Mouse (Mus musculus): ENCODE results near the gene Rita1. TPM values are rescaled to one million over a fixed set of nuclear protein-coding genes. Genes with fewer than 3 reads are reported as not detected.

Gene Rita1
- polyA plus RNA-seq, 1 experiment from 2014 or later: 20.1 TPM

DNA sequence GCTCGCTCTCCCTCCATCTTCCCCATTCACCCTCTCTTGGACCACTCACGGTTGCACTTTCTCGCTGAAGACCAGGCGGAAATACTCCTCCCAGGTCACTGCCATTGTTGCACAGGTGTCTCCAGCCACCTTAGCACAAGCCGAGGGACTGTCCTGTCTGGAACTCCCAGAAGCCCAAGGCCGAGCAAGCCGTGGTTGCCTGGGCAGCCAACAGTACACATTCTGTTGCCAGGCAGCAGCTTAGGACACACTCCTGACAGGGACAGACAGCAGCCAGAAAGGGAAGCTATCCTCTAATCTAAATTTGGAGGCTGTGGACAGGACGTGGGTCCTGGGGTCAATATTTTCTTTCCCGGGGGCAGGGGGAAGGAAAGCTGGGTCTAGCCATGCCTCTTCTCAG is 21.7 kb upstream of the Rita1 start, which contains the start of gene Cfap73:
Cfap73 (minus strand) TSS at position 105 of the 400 bp plus-strand sequence.
- Histone ChIP-seq H3K36me3 (replicated peaks; ENCODE audit: control insufficient read depth, insufficient read depth) (no peaks in the 10 kb centered on the region), H3K27me3 (ENCODE audit: control insufficient read depth, insufficient read depth, low read length) (peaks cover 9% of the 10 kb centered on the region), H3K9me3 (ENCODE audit: control insufficient read depth, low read length) (no peaks in the 10 kb centered on the region), H3K9ac (no peak within 1 kb of the TSS), H3K27ac (no peak within 1 kb of the TSS), H3K4me3 (replicated peaks; ENCODE audit: low read length) (no peak within 1 kb of the TSS), H3K4me1 (replicated peaks; ENCODE audit: control insufficient read depth, insufficient read depth, low read length) (no peaks in the 10 kb centered on the region), H3K4me2 (replicated peaks) (no peak within 1 kb of the TSS)
- DNase-seq (ENCODE audit: low spot score) (no peak), ATAC-seq (ENCODE audit: low FRiP score) (no peak)
- 60% methylated on average over 9 of the region's 9 CpGs for WGBS

DNA sequence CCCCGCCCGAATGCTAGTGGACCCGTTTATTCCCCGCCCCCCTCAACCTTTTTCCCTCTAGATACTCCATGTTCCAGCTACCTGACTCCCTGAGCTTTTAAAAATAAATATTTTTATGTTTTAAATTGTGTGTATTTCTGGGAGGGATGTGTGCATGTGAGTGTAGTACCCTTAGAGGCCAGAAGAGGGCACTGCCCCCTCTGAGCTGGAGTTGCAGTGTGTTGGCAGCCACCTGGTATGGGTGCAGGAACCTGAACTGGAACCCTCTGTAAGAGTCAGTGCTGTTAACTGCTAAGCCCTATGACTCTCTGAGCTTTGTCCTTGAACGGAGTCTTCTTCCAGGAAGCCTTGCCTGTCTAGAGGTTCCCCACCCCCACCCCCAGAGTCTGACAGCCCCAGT is 19.5 kb upstream of the Rita1 start:
- no peak overlapping the region for H3K9ac ChIP-seq
- no peaks in the 10 kb centered on the region for H3K4me1 ChIP-seq (replicated peaks; ENCODE audit: control insufficient read depth, insufficient read depth, low read length)
- no peak overlapping the region for H3K4me3 ChIP-seq (replicated peaks; ENCODE audit: low read length)
- H3K36me3 ChIP-seq (replicated peaks; ENCODE audit: control insufficient read depth, insufficient read depth): peaks cover 14% of the 10 kb centered on the region
- DNase-seq (ENCODE audit: low spot score): no peak
- H3K27me3 ChIP-seq (ENCODE audit: control insufficient read depth, insufficient read depth, low read length): peaks cover 9% of the 10 kb centered on the region
- no peak for ATAC-seq (ENCODE audit: low FRiP score)
- 87% methylated on average over 5 of the region's 5 CpGs for WGBS
- no peak overlapping the region for H3K27ac ChIP-seq
- H3K4me2 ChIP-seq (replicated peaks): no peak overlapping the region
- H3K9me3 ChIP-seq (ENCODE audit: control insufficient read depth, low read length): no peaks in the 10 kb centered on the region

DNA sequence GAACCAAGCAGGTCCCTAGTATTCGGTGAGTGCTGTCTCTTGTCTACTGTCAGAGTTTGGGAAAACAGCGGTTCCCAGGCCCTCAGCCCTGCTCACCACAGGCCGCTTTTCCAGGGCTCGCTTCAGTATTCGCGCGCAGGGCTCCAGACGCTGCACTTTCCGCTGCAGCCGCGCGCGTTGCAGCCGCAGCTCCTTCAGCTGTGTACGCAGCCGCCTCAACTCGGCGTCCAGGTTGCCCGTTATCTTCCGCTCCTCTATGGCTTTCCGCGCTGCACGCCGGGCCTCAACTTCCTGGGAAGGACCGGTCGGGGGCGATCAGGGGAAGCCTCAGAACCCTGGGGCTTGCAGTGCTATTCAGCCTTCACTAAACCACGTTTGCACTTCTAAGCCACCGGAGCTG is 18.7 kb upstream of the Rita1 start:
- Histone ChIP-seq H3K9ac (no peak overlapping the region; the same call in 1 of the 2 replicates), H3K4me1 (replicated peaks; ENCODE audit: control insufficient read depth, insufficient read depth, low read length) (no peaks in the 10 kb centered on the region), H3K36me3 (replicated peaks; ENCODE audit: control insufficient read depth, insufficient read depth) (peaks cover 22% of the 10 kb centered on the region), H3K9me3 (ENCODE audit: control insufficient read depth, low read length) (no peaks in the 10 kb centered on the region), H3K27ac (no peak overlapping the region), H3K4me2 (replicated peaks) (peak overlapping the region; percentile 43), H3K4me3 (replicated peaks; ENCODE audit: low read length) (no peak overlapping the region), H3K27me3 (ENCODE audit: control insufficient read depth, insufficient read depth, low read length) (peaks cover 9% of the 10 kb centered on the region)
- DNase-seq (ENCODE audit: low spot score) (no peak), ATAC-seq (ENCODE audit: low FRiP score) (no peak)
- 9% methylated on average over 29 of the region's 29 CpGs for WGBS

DNA sequence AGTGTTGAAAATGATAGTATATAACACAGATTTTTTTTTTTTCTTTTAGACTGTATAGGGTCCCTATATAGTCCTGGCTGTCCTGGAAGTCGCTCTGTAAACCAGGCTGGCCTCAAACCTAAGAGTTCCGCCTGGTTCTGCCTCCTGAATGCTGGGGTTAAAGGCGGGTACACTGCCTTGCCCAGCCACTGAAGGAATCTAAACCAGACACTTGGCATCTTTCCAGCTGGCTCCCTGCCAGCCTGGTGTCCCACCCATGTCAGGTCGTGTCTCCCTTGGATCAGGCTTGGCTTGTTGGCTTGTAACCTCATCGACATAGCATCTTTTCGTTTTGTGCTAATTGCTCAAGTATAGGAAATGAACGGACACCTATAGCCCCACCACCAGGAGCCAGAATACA is 16.2 kb upstream of the Rita1 start:
- DNase-seq (ENCODE audit: low spot score): no peak
- peaks cover 47% of the 10 kb centered on the region for H3K36me3 ChIP-seq (replicated peaks; ENCODE audit: control insufficient read depth, insufficient read depth)
- peaks cover 9% of the 10 kb centered on the region for H3K27me3 ChIP-seq (ENCODE audit: control insufficient read depth, insufficient read depth, low read length)
- no peak overlapping the region for H3K27ac ChIP-seq
- no peak for ATAC-seq (ENCODE audit: low FRiP score)
- no peaks in the 10 kb centered on the region for H3K9me3 ChIP-seq (ENCODE audit: control insufficient read depth, low read length)
- 59% methylated on average over 7 of the region's 7 CpGs for WGBS
- no peak overlapping the region for H3K4me3 ChIP-seq (replicated peaks; ENCODE audit: low read length)
- no peak overlapping the region for H3K9ac ChIP-seq
- H3K4me2 ChIP-seq (replicated peaks): no peak overlapping the region
- no peaks in the 10 kb centered on the region for H3K4me1 ChIP-seq (replicated peaks; ENCODE audit: control insufficient read depth, insufficient read depth, low read length)

DNA sequence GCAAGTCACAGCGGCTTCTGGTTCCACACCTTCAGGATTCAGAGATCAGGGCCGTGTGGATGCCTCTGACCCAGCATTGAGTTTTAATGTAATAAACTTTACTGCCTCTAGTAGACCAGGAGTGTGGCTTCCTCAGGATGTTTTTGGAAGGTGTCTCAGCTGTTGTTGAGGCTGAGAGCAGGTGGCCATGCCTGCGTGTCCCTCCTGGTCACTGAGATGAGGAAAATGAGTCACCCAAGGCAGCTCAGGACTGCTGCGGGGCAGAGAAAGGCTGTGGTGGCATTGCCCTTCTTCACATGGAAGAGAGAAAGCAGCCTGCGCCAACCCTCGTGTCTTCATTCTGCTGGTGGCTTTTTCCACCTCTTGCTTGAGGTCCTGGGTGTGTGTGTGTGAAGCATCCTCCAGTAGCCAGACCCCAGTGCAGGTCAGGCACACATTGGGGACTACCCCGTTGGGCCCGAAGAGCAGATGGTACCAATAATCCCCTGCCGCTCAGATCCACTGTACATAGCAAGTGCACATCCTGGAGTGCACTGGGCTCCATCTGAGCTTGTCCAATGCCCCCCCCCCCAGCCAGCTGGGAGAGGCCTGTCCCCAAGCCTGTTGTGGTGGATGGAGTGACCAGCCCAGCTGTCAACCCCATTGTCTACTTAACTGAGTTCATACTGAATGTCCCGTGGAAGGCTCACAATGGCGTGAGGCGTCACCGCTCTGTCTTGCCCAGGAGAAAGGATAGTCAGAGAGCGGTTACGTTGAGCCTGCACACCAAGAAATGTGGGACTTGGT is 15.3 kb upstream of the Rita1 start:
- 72% methylated on average over 15 of the region's 15 CpGs for WGBS
- Histone ChIP-seq H3K4me2 (replicated peaks) (no peak overlapping the region), H3K36me3 (replicated peaks; ENCODE audit: control insufficient read depth, insufficient read depth) (peaks cover 56% of the 10 kb centered on the region), H3K27me3 (ENCODE audit: control insufficient read depth, insufficient read depth, low read length) (peaks cover 9% of the 10 kb centered on the region), H3K9me3 (ENCODE audit: control insufficient read depth, low read length) (no peaks in the 10 kb centered on the region), H3K9ac (no peak overlapping the region), H3K27ac (no peak overlapping the region), H3K4me3 (replicated peaks; ENCODE audit: low read length) (no peak overlapping the region), H3K4me1 (replicated peaks; ENCODE audit: control insufficient read depth, insufficient read depth, low read length) (no peaks in the 10 kb centered on the region)
- DNase-seq (ENCODE audit: low spot score) (no peak), ATAC-seq (ENCODE audit: low FRiP score) (no peak)

DNA sequence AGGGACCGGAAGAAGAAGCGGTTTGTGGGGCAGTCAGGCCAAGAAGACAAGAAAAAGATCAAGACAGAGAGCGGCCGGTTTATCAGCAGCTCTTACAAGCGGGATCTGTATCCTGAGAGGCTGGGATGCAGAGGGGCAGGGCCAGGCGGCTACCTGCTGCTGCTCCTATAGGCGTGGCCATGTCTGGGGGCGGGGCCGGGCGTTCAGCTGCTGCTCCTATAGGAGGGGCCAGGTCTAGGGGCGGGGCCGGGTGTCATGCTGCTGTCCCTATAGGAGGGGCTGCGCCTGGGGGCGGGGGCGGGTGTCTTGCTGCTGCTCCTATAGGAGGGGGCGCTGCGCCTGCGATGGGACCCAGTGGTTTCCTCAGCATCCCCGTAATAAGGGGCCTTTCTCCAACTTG is 14.0 kb upstream of the Rita1 start:
- ATAC-seq (ENCODE audit: low FRiP score) (no peak), DNase-seq (ENCODE audit: low spot score) (no peak)
- peaks cover 69% of the 10 kb centered on the region for H3K36me3 ChIP-seq (replicated peaks; ENCODE audit: control insufficient read depth, insufficient read depth)
- no peak overlapping the region for H3K4me2 ChIP-seq (replicated peaks)
- H3K27ac ChIP-seq: no peak overlapping the region
- no peaks in the 10 kb centered on the region for H3K9me3 ChIP-seq (ENCODE audit: control insufficient read depth, low read length)
- 35% methylated on average over 19 of the region's 19 CpGs for WGBS
- no peak overlapping the region for H3K4me3 ChIP-seq (replicated peaks; ENCODE audit: low read length)
- peaks cover 9% of the 10 kb centered on the region for H3K27me3 ChIP-seq (ENCODE audit: control insufficient read depth, insufficient read depth, low read length)
- H3K4me1 ChIP-seq (replicated peaks; ENCODE audit: control insufficient read depth, insufficient read depth, low read length): no peaks in the 10 kb centered on the region
- H3K9ac ChIP-seq: no peak overlapping the region

DNA sequence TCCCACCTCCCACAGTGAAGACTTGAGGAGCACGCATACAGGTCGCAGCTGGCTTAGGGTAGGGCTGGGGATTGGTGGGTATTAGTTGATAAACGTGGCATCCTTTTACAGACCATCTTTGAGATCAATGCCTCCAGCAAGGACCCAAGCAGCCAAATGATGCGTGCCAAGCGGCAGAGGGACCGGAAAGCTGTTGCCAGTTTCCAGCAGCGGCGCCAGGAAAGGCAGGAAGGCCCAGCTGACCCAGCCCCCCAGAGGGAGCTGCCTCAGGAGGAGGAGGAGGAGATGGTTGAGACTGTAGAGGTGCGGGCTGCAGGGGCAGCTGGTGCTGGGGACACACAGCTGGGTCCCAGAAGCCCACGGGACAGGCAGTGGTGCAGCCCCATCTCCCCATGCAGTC is 12.0 kb upstream of the Rita1 start:
- Histone ChIP-seq H3K4me3 (replicated peaks; ENCODE audit: low read length) (no peak overlapping the region), H3K36me3 (replicated peaks; ENCODE audit: control insufficient read depth, insufficient read depth) (peaks cover 89% of the 10 kb centered on the region), H3K9me3 (ENCODE audit: control insufficient read depth, low read length) (no peaks in the 10 kb centered on the region), H3K4me1 (replicated peaks; ENCODE audit: control insufficient read depth, insufficient read depth, low read length) (no peaks in the 10 kb centered on the region), H3K27ac (no peak overlapping the region), H3K4me2 (replicated peaks) (no peak overlapping the region), H3K27me3 (ENCODE audit: control insufficient read depth, insufficient read depth, low read length) (no peaks in the 10 kb centered on the region; the same call in 1 of the 2 replicates), H3K9ac (no peak overlapping the region; the same call in 1 of the 2 replicates)
- ATAC-seq (ENCODE audit: low FRiP score): no peak
- DNase-seq (ENCODE audit: low spot score): no peak
- 88% methylated on average over 10 of the region's 10 CpGs for WGBS

DNA sequence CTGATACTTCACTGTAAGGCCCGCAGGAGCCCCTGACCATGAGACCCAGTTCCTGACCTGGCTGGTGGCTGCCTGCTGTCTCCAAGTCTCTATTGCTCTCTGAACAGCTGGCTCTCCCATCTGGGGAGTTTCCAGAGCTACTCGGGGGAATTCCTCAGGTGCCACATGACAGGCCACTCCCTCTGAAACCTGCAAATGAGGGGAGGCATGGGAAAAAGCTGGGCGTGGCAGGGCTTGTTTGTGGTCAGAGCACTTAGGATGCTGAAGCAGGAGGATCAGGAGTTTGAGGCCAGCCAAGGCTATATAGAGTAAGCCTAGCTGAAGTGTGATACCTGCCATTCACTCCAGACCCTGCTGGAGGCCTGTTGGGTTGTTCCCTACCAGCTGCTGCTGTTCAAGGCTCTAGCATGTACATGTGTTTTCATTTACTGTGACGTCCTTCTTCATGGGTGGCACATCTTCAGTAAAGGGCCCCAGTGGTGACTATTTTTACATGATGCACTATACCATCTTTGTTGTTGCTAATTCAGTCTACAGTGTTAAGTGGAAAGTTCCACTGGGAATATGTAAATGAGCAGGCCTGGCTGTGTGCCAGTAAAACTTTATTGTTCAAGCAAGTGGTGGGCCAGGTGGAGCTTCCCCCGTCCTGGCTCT is 9.9 kb upstream of the Rita1 start:
- Histone ChIP-seq H3K4me3 (replicated peaks; ENCODE audit: low read length) (no peak overlapping the region), H3K4me2 (replicated peaks) (no peak overlapping the region), H3K9me3 (ENCODE audit: control insufficient read depth, low read length) (no peaks in the 10 kb centered on the region), H3K36me3 (replicated peaks; ENCODE audit: control insufficient read depth, insufficient read depth) (peaks cover 99% of the 10 kb centered on the region), H3K9ac (no peak overlapping the region), H3K4me1 (replicated peaks; ENCODE audit: control insufficient read depth, insufficient read depth, low read length) (no peaks in the 10 kb centered on the region), H3K27me3 (ENCODE audit: control insufficient read depth, insufficient read depth, low read length) (no peaks in the 10 kb centered on the region), H3K27ac (no peak overlapping the region)
- DNase-seq (ENCODE audit: low spot score) (no peak), ATAC-seq (ENCODE audit: low FRiP score) (no peak)
- WGBS: 69% methylated on average over 5 of the region's 5 CpGs

DNA sequence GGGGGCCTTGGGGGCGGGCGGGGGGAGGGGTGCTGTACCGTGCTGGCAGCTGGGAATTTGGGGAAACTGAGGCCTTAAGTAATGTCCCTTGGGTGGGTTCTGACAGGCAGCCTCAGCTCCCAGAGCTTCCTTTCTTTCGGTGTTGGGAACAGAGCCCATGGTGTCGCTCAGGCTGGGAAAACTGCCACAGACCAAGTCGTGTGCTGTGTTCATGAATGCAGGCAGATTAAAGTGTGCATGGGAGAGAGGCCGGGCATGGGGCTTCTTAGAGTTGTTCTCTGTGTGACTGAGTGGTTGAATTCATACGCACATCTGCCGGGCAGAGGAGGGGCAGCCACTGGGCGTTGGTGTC is 9.4 kb upstream of the Rita1 start:
- ATAC-seq (ENCODE audit: low FRiP score): no peak
- Histone ChIP-seq H3K4me3 (replicated peaks; ENCODE audit: low read length) (no peak overlapping the region), H3K27me3 (ENCODE audit: control insufficient read depth, insufficient read depth, low read length) (no peaks in the 10 kb centered on the region), H3K4me1 (replicated peaks; ENCODE audit: control insufficient read depth, insufficient read depth, low read length) (no peaks in the 10 kb centered on the region), H3K9ac (no peak overlapping the region), H3K4me2 (replicated peaks) (no peak overlapping the region), H3K36me3 (replicated peaks; ENCODE audit: control insufficient read depth, insufficient read depth) (peaks cover 99% of the 10 kb centered on the region), H3K9me3 (ENCODE audit: control insufficient read depth, low read length) (no peaks in the 10 kb centered on the region), H3K27ac (no peak overlapping the region)
- 92% methylated on average over 10 of the region's 10 CpGs for WGBS
- no peak for DNase-seq (ENCODE audit: low spot score)

Measured in hindbrain, embryonic 14.5 days (tissue).